Mouse (Mus musculus) liver, postnatal 0 days (tissue): ENCODE results near the gene Adora1. TPM values are rescaled to one million over a fixed set of nuclear protein-coding genes. Genes with fewer than 3 reads are reported as not detected.

Experiments
- ATAC-seq: fragments of 200-750 bp; cut with Nextera tagmentation; 2 replicates; pipeline ENCODE4 v1.8.0; 2017; ENCODE audit warnings: mild to moderate bottlenecking, moderate library complexity
- DNase-seq: peaks from one replicate; pipeline ENCODE4 v3.0.0-alpha.2; 2016
- H3K27ac ChIP-seq: fragments of 300-500 bp; sonication (generic); 2 replicates; pipeline ENCODE4 v1.5.1; 2014; ENCODE audit warnings: antibody characterized with exemption, moderate library complexity, mild to moderate bottlenecking, low read depth
- H3K27me3 ChIP-seq: fragments of 300-500 bp; sonication (generic); 2 replicates; pipeline ENCODE4 v1.6.1; 2014; ENCODE audit warnings: low read length, control low read depth, mixed read lengths; ENCODE audit not compliant: insufficient read depth
- H3K36me3 ChIP-seq: fragments of 300-500 bp; sonication (generic); replicated peaks from 2 replicates; pipeline ENCODE4 v1.6.1; 2014; ENCODE audit warnings: mild to moderate bottlenecking, control low read depth, low read length, moderate library complexity, mixed read lengths; ENCODE audit not compliant: insufficient read depth
- H3K4me1 ChIP-seq: fragments of 300-500 bp; sonication (generic); 2 replicates; pipeline ENCODE4 v1.6.1; 2014; ENCODE audit warnings: antibody characterized with exemption, mild to moderate bottlenecking, control low read depth; ENCODE audit not compliant: insufficient read depth
- H3K4me2 ChIP-seq: fragments of 300-500 bp; sonication (generic); 2 replicates; pipeline ENCODE4 v1.6.1; 2014; ENCODE audit warnings: low read depth, mild to moderate bottlenecking, low read length, moderate library complexity, mixed read lengths
- H3K4me3 ChIP-seq: fragments of 300-500 bp; sonication (generic); 2 replicates; pipeline ENCODE4 v1.5.1; 2014; ENCODE audit warnings: low read depth, low read length
- H3K9ac ChIP-seq: fragments of 300-500 bp; sonication (generic); replicated peaks from 2 replicates; pipeline ENCODE4 v1.6.1; 2014; ENCODE audit warnings: mild to moderate bottlenecking, moderate library complexity
- H3K9me3 ChIP-seq: fragments of 300-500 bp; sonication (generic); 2 replicates; pipeline ENCODE4 v1.6.1; 2016; ENCODE audit warnings: mild to moderate bottlenecking, control low read depth, low read length, mixed read lengths
- CTCF ChIP-seq: sonication (generic); IDR thresholded peaks from 2 replicates; pipeline ENCODE4 v1.5.1; 2016; ENCODE audit warnings: antibody characterized with exemption, low read depth
- EP300 ChIP-seq: IDR thresholded peaks from 2 replicates; pipeline ENCODE4 v1.6.1; 2016; ENCODE audit warnings: antibody characterized with exemption, low read depth, mild to moderate bottlenecking
- WGBS: fragments of 180-500 bp; shearing (Covaris S2); extraction: QIAGEN DNeasy Blood & Tissue Kit; methylation state at CpG from one replicate; pipeline ENCODE4 v1.1.7; 2014; ENCODE audit not compliant: insufficient replicate concordance; 5-methylcytosine and 5-hydroxymethylcytosine counted together
- polyA plus RNA-seq: library from polyadenylated mRNA; unstranded; fragments of >200 nt; fragmentation: Nextera tagmentation; extraction: Ambion mirVana; gene quantifications from 2 replicates; pipeline ENCODE4 v1.2.1, GENCODE M21; 2015

Adora1 gene
- polyA plus RNA-seq, 1 experiment from 2014 or later, result 8.3 TPM

GRCm38 (mm10) chr1:134213405-134213804, 21.8 kb downstream of the Adora1 start:
- H3K27me3 ChIP-seq, result no peaks in the 10 kb centered on the region
- H3K4me2 ChIP-seq, result peak overlapping the region; percentile 40
- no peak overlapping the region for H3K27ac ChIP-seq
- H3K4me1 ChIP-seq, result peaks cover 19% of the 10 kb centered on the region
- no peak overlapping the region for H3K4me3 ChIP-seq
- ATAC-seq (peak; percentile 47), DNase-seq (no peak)
- no peaks in the 10 kb centered on the region for H3K9me3 ChIP-seq
- 53% methylated on average over 7 of the region's 7 CpGs for WGBS
- H3K36me3 ChIP-seq, result no peaks in the 10 kb centered on the region
- H3K9ac ChIP-seq, result no peak overlapping the region; the same call in 1 of the 2 replicates
- TF ChIP-seq CTCF, result no peak
- TF ChIP-seq EP300, result peak; percentile 74; the same call in 1 of the 2 replicates

- H3K4me2 ChIP-seq, result no peak overlapping the region
- H3K27me3 ChIP-seq, result no peaks in the 10 kb centered on the region
- no peak for TF ChIP-seq CTCF
- TF ChIP-seq EP300, result no peak
- H3K4me1 ChIP-seq, result peaks cover 10% of the 10 kb centered on the region
- 67% methylated on average over 5 of the region's 6 CpGs for WGBS
- no peak overlapping the region for H3K27ac ChIP-seq
- no peak overlapping the region for H3K4me3 ChIP-seq
- ATAC-seq (no peak), DNase-seq (no peak)
- no peak overlapping the region for H3K9ac ChIP-seq
- no peaks in the 10 kb centered on the region for H3K36me3 ChIP-seq
- H3K9me3 ChIP-seq, result no peaks in the 10 kb centered on the region
These were observed 22.9 kb downstream of the Adora1 start for GRCm38 (mm10) chr1:134212351-134212750.

DNA sequence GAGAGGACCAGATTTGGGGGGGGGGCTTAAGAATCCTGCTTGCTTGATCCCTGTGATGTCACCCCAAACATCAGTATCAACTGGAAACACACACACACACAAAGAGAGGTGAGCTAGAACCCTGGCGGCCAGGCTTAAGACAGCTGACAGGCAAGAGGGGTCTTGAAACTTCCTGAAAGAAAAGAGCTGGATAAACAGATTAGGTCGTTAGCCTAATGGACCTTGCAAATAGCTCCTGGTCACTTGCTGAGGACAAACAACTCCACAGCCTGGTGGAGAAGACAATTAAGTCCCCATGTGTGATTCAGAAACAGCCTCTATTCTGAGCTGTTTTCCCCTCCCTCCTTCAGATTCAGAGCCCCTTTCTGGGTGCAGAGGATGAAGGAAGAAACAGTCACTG, 23.6 kb downstream of the Adora1 start:
- H3K9me3 ChIP-seq, result no peaks in the 10 kb centered on the region
- H3K36me3 ChIP-seq, result no peaks in the 10 kb centered on the region
- ATAC-seq, result no peak
- WGBS, result 24% methylated on average over 2 of the region's 2 CpGs
- no peak overlapping the region for H3K4me3 ChIP-seq
- no peak overlapping the region for H3K4me2 ChIP-seq
- no peak for DNase-seq
- TF ChIP-seq CTCF, result no peak
- H3K4me1 ChIP-seq, result peaks cover 7% of the 10 kb centered on the region
- no peaks in the 10 kb centered on the region for H3K27me3 ChIP-seq
- no peak overlapping the region for H3K27ac ChIP-seq
- H3K9ac ChIP-seq, result no peak overlapping the region

GRCm38 (mm10) chr1:134211043-134211442, 24.2 kb downstream of the Adora1 start:
- WGBS, result 47% methylated on average over 6 of the region's 6 CpGs
- ATAC-seq, result no peak
- H3K9me3 ChIP-seq, result no peaks in the 10 kb centered on the region

DNA sequence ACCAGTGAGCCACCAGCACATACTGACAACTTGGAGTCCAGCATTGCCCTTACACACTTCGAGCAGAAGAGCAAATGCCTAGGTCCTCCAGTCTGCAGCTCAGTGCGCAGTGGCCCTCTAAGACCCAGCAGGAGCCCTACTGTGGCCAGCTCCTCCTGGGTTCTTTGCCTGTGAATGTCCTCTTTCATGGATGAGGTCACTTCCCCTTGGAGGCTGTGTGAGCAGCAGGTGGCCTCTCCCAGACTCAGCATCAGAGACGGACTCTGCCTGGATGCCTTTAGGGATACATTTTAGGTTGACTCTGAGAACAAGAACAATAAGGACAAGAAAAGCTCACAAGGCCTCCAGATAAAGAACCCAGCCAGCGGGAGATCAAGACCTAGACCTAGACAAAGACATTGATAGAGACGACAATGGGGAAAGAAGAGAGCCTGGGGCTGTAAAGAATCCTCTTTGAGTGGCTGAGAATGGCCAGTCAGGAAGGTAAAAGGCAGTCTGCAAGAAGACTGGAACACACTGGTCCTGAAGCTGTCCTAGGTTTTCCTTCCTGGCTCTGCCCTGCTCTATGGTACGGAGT, 25.0 kb downstream of the Adora1 start:
- no peak overlapping the region for H3K27ac ChIP-seq
- no peaks in the 10 kb centered on the region for H3K27me3 ChIP-seq
- 60% methylated on average over 6 of the region's 6 CpGs for WGBS
- no peak overlapping the region for H3K4me3 ChIP-seq
- no peaks in the 10 kb centered on the region for H3K4me1 ChIP-seq
- no peaks in the 10 kb centered on the region for H3K9me3 ChIP-seq
- DNase-seq (no peak), ATAC-seq (no peak)
- TF ChIP-seq CTCF (no peak), EP300 (no peak)
- no peaks in the 10 kb centered on the region for H3K36me3 ChIP-seq
- no peak overlapping the region for H3K9ac ChIP-seq
- no peak overlapping the region for H3K4me2 ChIP-seq

More at GRCm38 (mm10) chr1:134211043-134211442, 24.2 kb downstream of the Adora1 start:
- Histone ChIP-seq H3K4me3 (no peak overlapping the region), H3K36me3 (no peaks in the 10 kb centered on the region), H3K4me1 (peaks cover 7% of the 10 kb centered on the region), H3K4me2 (no peak overlapping the region), H3K27me3 (no peaks in the 10 kb centered on the region), H3K27ac (no peak overlapping the region), H3K9ac (no peak overlapping the region)
- TF ChIP-seq CTCF (no peak), EP300 (no peak)
- no peak for DNase-seq

DNA sequence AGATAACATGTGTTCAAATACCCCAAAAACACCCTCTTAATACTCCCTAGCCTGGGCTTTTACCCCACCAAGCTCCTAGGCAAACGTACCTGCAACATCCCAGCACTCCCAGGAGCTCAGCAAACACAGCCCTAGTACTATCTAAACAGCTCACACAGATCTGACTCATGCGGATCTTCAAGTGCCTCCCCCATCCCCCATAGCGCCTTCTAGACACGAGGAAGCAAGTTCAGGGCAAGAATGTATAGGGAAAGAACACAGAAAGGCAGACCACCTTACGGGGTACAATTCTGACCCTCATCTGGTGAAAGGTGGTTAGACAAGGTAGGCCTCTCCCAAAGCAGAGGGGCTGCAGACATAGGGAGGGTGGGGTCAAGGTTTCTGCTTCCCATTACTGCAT, 29.1 kb downstream of the Adora1 start:
- DNase-seq (no peak), ATAC-seq (0 out of 2 replicates have a peak, but pooled peaks have one; percentile 28)
- Histone ChIP-seq H3K4me1 (no peaks in the 10 kb centered on the region), H3K9ac (no peak overlapping the region), H3K4me2 (no peak overlapping the region), H3K27me3 (no peaks in the 10 kb centered on the region), H3K36me3 (no peaks in the 10 kb centered on the region; the same call in none of the 2 replicates), H3K9me3 (no peaks in the 10 kb centered on the region), H3K4me3 (no peak overlapping the region), H3K27ac (no peak overlapping the region)
- 33% methylated on average over 5 of the region's 5 CpGs for WGBS
- no peak for TF ChIP-seq EP300
- no peak for TF ChIP-seq CTCF
